Mouse (Mus musculus): ENCODE measurements around the gene Cacna1e. TPM values are rescaled to one million over a fixed set of nuclear protein-coding genes. Genes with fewer than 3 reads are reported as not detected.

The Cacna1e gene
- total and polyA plus RNA-seq, 3 experiments, result not detected

GRCm38 (mm10) chr1:154702623-154703022 is 181.7 kb downstream of the Cacna1e start:
- DNase-seq (ENCODE audit: low read depth, low spot score), result no peak
- H3K79me2 ChIP-seq (ENCODE audit: control insufficient read depth, insufficient read depth, low read length, poor library complexity), result no peaks in the 10 kb centered on the region
- H3K27me3 ChIP-seq (ENCODE audit: control insufficient read depth in 1 of 2, insufficient read depth in 2 of 2, low read length in 2 of 2), result no peaks in the 10 kb centered on the region
- H3K4me1 ChIP-seq (ENCODE audit: control insufficient read depth in 1 of 2, insufficient read depth in 2 of 2, low read length in 2 of 2), result no peaks in the 10 kb centered on the region
- H3K9ac ChIP-seq (ENCODE audit: control insufficient read depth, low read depth, low read length, poor library complexity, severe bottlenecking), result no peak overlapping the region
- H3K9me3 ChIP-seq (replicated peaks; ENCODE audit: insufficient read depth, low read length), result no peaks in the 10 kb centered on the region
- no peak overlapping the region for H3K27ac ChIP-seq (ENCODE audit: control insufficient read depth, low read depth, low read length)
- no peak overlapping the region for H3K4me3 ChIP-seq (ENCODE audit: control insufficient read depth in 1 of 2, insufficient read depth in 1 of 2, low read depth in 2 of 2, low read length in 2 of 2)
- TF ChIP-seq SIN3A (IDR thresholded peaks at IDR 0.05; ENCODE audit: low read length) (no peak), POLR2AphosphoS5 (IDR thresholded peaks at IDR 0.05; ENCODE audit: borderline replicate concordance, low read depth, low read length) (no peak), TAL1 (IDR thresholded peaks at IDR 0.05; ENCODE audit: low read length) (no peak), NELFE (IDR thresholded peaks at IDR 0.05; ENCODE audit: low read depth, low read length) (no peak), USF1 (IDR thresholded peaks at IDR 0.05; ENCODE audit: low read depth, low read length) (no peak), NRF1 (IDR thresholded peaks at IDR 0.05; ENCODE audit: insufficient read depth, low read depth, low read length, poor library complexity, severe bottlenecking) (no peak), ELF1 (IDR thresholded peaks at IDR 0.05; ENCODE audit: low read depth, low read length) (no peak), CTCF (IDR thresholded peaks at IDR 0.05 in 2 of 3, conservative IDR thresholded peaks at IDR 0.05 in 1 of 3; ENCODE audit: control insufficient read depth in 1 of 3, insufficient read depth in 1 of 3, low read depth in 2 of 3, low read length in 3 of 3, poor library complexity in 1 of 3, severe bottlenecking in 1 of 3) (no peak), BHLHE40 (IDR thresholded peaks at IDR 0.05; ENCODE audit: borderline replicate concordance, low read depth, low read length) (no peak), MYC (IDR thresholded peaks at IDR 0.05; ENCODE audit: low read depth, low read length) (no peak), USF2 (IDR thresholded peaks at IDR 0.05; ENCODE audit: borderline replicate concordance in 1 of 2, insufficient read depth in 1 of 2, low read depth in 1 of 2, low read length in 2 of 2) (no peak), MYB (IDR thresholded peaks at IDR 0.05; ENCODE audit: low read depth, low read length) (no peak), MAX (IDR thresholded peaks at IDR 0.05; ENCODE audit: low read length) (no peak)
- H3K36me3 ChIP-seq (ENCODE audit: control insufficient read depth in 1 of 2, insufficient read depth in 2 of 2, low read length in 2 of 2), result no peaks in the 10 kb centered on the region

GRCm38 (mm10) chr1:154688876-154689665 is 195.2 kb downstream of the Cacna1e start:
- Histone ChIP-seq H3K4me3 (ENCODE audit: control insufficient read depth in 1 of 2, insufficient read depth in 1 of 2, low read depth in 2 of 2, low read length in 2 of 2) (no peak overlapping the region), H3K27me3 (ENCODE audit: control insufficient read depth in 1 of 2, insufficient read depth in 2 of 2, low read length in 2 of 2) (no peaks in the 10 kb centered on the region), H3K4me1 (ENCODE audit: control insufficient read depth in 1 of 2, insufficient read depth in 2 of 2, low read length in 2 of 2) (peaks cover 2 to 3% of the 10 kb centered on the region in 2 experiments; a peak in 3 of 4 replicates), H3K9me3 (replicated peaks; ENCODE audit: insufficient read depth, low read length) (no peaks in the 10 kb centered on the region), H3K27ac (ENCODE audit: control insufficient read depth, low read depth, low read length) (no peak overlapping the region), H3K36me3 (ENCODE audit: control insufficient read depth in 1 of 2, insufficient read depth in 2 of 2, low read length in 2 of 2) (peaks cover 0 to 10% of the 10 kb centered on the region in 2 experiments; a peak in 2 of 4 replicates), H3K9ac (ENCODE audit: control insufficient read depth, low read depth, low read length, poor library complexity, severe bottlenecking) (no peak overlapping the region), H3K79me2 (ENCODE audit: control insufficient read depth, insufficient read depth, low read length, poor library complexity) (no peaks in the 10 kb centered on the region)
- no peak for DNase-seq (ENCODE audit: low read depth, low spot score)
- TF ChIP-seq ETS1 (IDR thresholded peaks at IDR 0.05; ENCODE audit: low read depth, low read length) (no peak), JUND (IDR thresholded peaks at IDR 0.05; ENCODE audit: low read depth, low read length) (no peak), USF2 (IDR thresholded peaks at IDR 0.05; ENCODE audit: borderline replicate concordance in 1 of 2, insufficient read depth in 1 of 2, low read depth in 1 of 2, low read length in 2 of 2) (no peak), MAZ (IDR thresholded peaks at IDR 0.05; ENCODE audit: low read depth, low read length) (no peak), E2F4 (IDR thresholded peaks at IDR 0.05; ENCODE audit: borderline replicate concordance, low read depth, low read length) (no peak), BHLHE40 (IDR thresholded peaks at IDR 0.05; ENCODE audit: borderline replicate concordance, low read depth, low read length) (no peak), POLR2AphosphoS2 (IDR thresholded peaks at IDR 0.05; ENCODE audit: low read length) (no peak), KAT2A (conservative IDR thresholded peaks at IDR 0.05; ENCODE audit: low read depth, low read length) (no peak), MYC (IDR thresholded peaks at IDR 0.05; ENCODE audit: low read depth, low read length) (no peak), ZC3H11A (IDR thresholded peaks at IDR 0.05; ENCODE audit: low read depth, low read length) (no peak), RCOR1 (IDR thresholded peaks at IDR 0.05; ENCODE audit: low read depth, low read length) (no peak), SIN3A (IDR thresholded peaks at IDR 0.05; ENCODE audit: low read length) (no peak), ELF1 (IDR thresholded peaks at IDR 0.05; ENCODE audit: low read depth, low read length) (no peak), ZKSCAN1 (IDR thresholded peaks at IDR 0.05; ENCODE audit: low read depth, low read length) (no peak), SMC3 (IDR thresholded peaks at IDR 0.05; ENCODE audit: low read depth, low read length) (no peak), MXI1 (IDR thresholded peaks at IDR 0.05; ENCODE audit: low read depth, low read length) (no peak), TBP (IDR thresholded peaks at IDR 0.05; ENCODE audit: low read depth, low read length) (no peak)
